Mouse (Mus musculus) liver, adult 2 months (tissue): ENCODE results near the gene Lrrn4cl. TPM values are rescaled to one million over a fixed set of nuclear protein-coding genes. Genes with fewer than 3 reads are reported as not detected.
"Not testable (repeated sequence)": the region's sequence is repeated elsewhere in the genome, so short reads cannot be mapped to it uniquely, and the experiment has no call there.

Experiments
- DNase-seq: peaks from one replicate; pipeline ENCODE4 v3.0.0-alpha.2; 2011; ENCODE audit warnings: low read depth, low spot score; ENCODE audit errors: extremely low read depth
- H3K27ac ChIP-seq: fragments of 200-500 bp; replicated peaks from 2 replicates; pipeline ENCODE4 v1.5.1; 2012; ENCODE audit warnings: low read depth, mild to moderate bottlenecking, control low read depth, inconsistent platforms, low read length; ENCODE audit not compliant: insufficient read depth
- H3K27me3 ChIP-seq: fragments of 200-500 bp; 2 replicates; pipeline ENCODE4 v1.6.1; 2012; ENCODE audit warnings: mild to moderate bottlenecking, moderate library complexity, low read length, inconsistent platforms; ENCODE audit not compliant: control insufficient read depth, insufficient read depth
- H3K36me3 ChIP-seq: fragments of 200-500 bp; 2 replicates; pipeline ENCODE4 v1.6.1; 2012; ENCODE audit warnings: low read length, inconsistent platforms; ENCODE audit not compliant: control insufficient read depth, insufficient read depth
- H3K4me1 ChIP-seq: fragments of 200-500 bp; 2 replicates; pipeline ENCODE4 v1.6.1; 2011; ENCODE audit warnings: low read length; ENCODE audit not compliant: control insufficient read depth, insufficient read depth
- H3K4me3 ChIP-seq: fragments of 200-500 bp; 2 replicates; pipeline ENCODE4 v1.5.1; 2011; ENCODE audit warnings: low read depth, mild to moderate bottlenecking, control low read depth, low read length, moderate library complexity; ENCODE audit not compliant: insufficient read depth
- H3K79me2 ChIP-seq: fragments of 200-500 bp; 2 replicates; pipeline ENCODE4 v1.6.1; 2012; ENCODE audit warnings: inconsistent platforms, mild to moderate bottlenecking, low read length, moderate library complexity; ENCODE audit not compliant: control insufficient read depth, insufficient read depth
- H3K9ac ChIP-seq: fragments of 200-500 bp; 2 replicates; pipeline ENCODE4 v1.6.1; 2012; ENCODE audit warnings: low read depth, mild to moderate bottlenecking, control low read depth, inconsistent platforms, low read length
- CTCF ChIP-seq: fragments of 200-500 bp; IDR thresholded peaks from 2 replicates; pipeline ENCODE4 v1.5.1; 2011; ENCODE audit warnings: low read depth, low read length, control low read depth
- POLR2A ChIP-seq: fragments of 200-500 bp; IDR thresholded peaks from 2 replicates; pipeline ENCODE4 v1.6.1; 2011; ENCODE audit warnings: low read length, control low read depth; ENCODE audit not compliant: insufficient read depth; ENCODE audit errors: extremely low read depth
- WGBS: fragments of 180-500 bp; shearing (Covaris S2); methylation state at CpG from one replicate; pipeline ENCODE4 v1.1.7; 2018; 5-methylcytosine and 5-hydroxymethylcytosine counted together
- polyA plus RNA-seq: library from polyadenylated mRNA; depleted of rRNA; stranded (reverse); fragments of >200 nt; gene quantifications from 2 replicates; pipeline ENCODE4 v1.2.3, GENCODE M21; 2012
- total RNA-seq: library from RNA; depleted of rRNA; stranded (reverse); fragments of >200 nt; gene quantifications from 2 replicates; pipeline ENCODE4 v1.2.3, GENCODE M21; 2014

Lrrn4cl gene
- total and polyA plus RNA-seq, 2 experiments, result 0.07 to 0.09 TPM

DNA sequence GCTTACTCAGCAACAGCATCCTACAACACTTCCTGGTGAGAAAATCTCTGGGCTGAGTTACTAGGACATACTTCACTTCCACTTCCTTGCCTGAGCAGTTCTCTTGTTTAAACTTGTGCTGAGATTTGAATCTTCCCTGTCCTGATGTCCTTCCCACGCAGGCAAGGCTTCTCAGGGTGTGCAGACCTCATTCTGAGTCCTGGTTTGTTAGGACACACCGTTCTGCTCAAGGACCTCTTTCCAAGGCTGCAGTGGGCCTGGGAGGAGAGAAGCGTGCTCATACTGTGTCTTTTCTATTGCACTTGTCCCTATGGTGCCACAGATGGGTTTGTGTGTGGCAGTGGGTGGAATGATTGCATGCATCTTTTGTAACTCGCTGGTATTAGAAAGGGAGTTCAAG is 17.6 kb upstream of the Lrrn4cl start:
- 81% methylated on average over 4 of the region's 4 CpGs for WGBS
- no peak for DNase-seq
- TF ChIP-seq CTCF (no peak), POLR2A (no peak)
- peaks cover 58% of the 10 kb centered on the region for H3K36me3 ChIP-seq
- H3K27ac ChIP-seq, result no peak overlapping the region
- no peak overlapping the region for H3K4me3 ChIP-seq
- no peak overlapping the region for H3K9ac ChIP-seq
- no peaks in the 10 kb centered on the region for H3K27me3 ChIP-seq
- H3K79me2 ChIP-seq, result no peaks in the 10 kb centered on the region
- 0 out of 2 replicates have a peak, but pooled peaks cover under 1% of the 10 kb centered on the region for H3K4me1 ChIP-seq

DNA sequence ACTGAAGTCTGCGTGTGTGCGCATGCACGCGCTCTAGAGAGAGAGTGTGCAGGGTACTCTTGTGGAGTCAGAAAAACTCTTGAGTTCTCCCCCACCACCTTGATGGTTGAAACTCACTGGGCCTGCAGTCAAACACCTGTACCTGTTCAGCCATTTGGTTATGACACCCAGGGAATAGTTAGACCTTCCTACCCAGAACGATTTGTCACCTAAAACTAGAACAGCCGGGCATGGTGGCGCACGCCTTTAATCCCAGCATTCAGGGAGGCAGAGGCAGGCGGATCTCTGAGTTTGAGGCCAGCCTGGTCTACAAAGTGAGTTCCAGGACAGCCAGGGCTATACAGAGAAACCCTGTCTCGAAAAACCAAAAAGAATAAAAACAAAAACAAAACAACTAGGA is 14.2 kb upstream of the Lrrn4cl start:
- H3K36me3 ChIP-seq, result peaks cover 25% of the 10 kb centered on the region
- DNase-seq, result not testable (repeated sequence)

DNA sequence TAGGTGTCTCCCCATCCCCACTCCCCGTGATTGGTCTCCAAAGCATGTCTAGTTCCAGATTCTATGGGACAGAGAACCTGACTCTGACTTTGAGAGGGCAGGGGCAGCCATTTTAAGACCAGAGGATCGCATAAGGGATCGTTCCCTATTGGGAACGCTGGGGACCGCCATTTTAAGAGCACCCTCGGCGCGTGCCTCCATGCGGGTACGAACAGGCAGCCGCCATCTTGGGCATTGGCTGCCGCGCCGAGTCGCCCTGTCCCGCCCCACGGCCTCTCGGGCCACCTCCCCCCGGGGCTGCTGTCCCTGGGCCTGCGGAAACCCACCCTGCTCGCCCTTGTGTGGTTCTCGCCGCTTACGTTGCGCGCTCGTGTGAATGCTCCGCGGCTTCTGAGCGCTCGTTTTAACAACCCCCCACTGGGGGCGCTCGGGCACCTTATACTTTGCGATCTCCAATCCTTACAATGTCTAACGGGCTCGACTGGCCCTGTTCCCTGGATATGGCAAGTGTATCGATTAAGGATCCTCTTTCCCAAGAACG is 13.2 kb upstream of the Lrrn4cl start, which contains the start of gene Bscl2:
Gene Bscl2, plus strand, starts transcription at position 217 of the 541 bp plus-strand sequence.
- Histone ChIP-seq H3K27ac (peak within 1 kb of the TSS; percentile 63), H3K9ac (peak within 1 kb of the TSS; percentile 89), H3K27me3 (no peaks in the 10 kb centered on the region), H3K79me2 (no peaks in the 10 kb centered on the region), H3K36me3 (peaks cover 15% of the 10 kb centered on the region), H3K4me3 (peak within 1 kb of the TSS; percentile 84), H3K4me1 (peaks cover 9% of the 10 kb centered on the region)
- peak; percentile 53 for DNase-seq
- TF ChIP-seq CTCF, result peak; percentile 50
- no peak for TF ChIP-seq POLR2A
- 1% methylated on average over 38 of the region's 38 CpGs for WGBS

More for the DNA sequence above, 14.2 kb upstream of the Lrrn4cl start:
- H3K4me3 ChIP-seq, H3K4me1 ChIP-seq, H3K79me2 ChIP-seq, H3K9ac ChIP-seq, H3K27me3 ChIP-seq, H3K27ac ChIP-seq: not testable (repeated sequence)
- WGBS, result 98% methylated on average over 10 of the region's 10 CpGs

DNA sequence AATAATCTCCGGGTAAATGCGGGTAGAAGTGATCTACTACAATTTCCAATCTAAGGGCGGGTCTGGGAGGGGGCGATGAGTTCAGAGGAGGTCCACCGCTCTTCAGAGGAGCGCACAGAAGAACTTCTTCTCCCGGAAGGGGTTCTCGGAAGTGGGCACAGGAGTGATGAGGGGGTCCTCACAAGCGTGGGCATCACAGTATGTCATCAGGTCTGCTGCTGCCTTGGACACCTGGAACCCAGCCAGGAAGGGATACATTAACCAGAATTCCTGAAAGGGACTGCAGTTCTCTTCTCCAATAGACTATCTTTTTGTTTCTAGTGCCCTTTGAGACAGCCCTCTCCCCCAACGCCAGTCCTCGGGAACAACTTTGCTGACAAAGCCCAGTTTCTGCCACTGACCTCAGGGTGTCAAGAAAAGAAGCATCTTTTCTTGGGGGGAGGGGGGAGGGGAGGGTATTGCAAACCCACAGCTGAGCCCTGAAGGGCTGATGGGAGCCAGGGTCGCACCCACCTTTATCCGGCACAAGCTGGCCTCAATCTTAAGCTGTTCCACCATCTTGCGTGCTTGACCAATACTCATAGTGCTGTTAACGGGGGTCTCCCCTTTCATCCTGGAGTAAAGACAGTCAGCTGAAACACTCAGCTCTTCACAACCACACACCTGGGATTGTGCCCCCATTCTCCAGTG is 12.4 kb upstream of the Lrrn4cl start:
- H3K4me3 ChIP-seq, result peak overlapping the region; percentile 84
- H3K79me2 ChIP-seq, result no peaks in the 10 kb centered on the region
- WGBS, result 24% methylated on average over 15 of the region's 15 CpGs
- H3K36me3 ChIP-seq, result peaks cover 9% of the 10 kb centered on the region; the same call in 1 of the 2 replicates
- H3K27ac ChIP-seq, result no peak overlapping the region
- H3K27me3 ChIP-seq, result no peaks in the 10 kb centered on the region
- TF ChIP-seq CTCF (no peak), POLR2A (no peak)
- H3K9ac ChIP-seq, result peak overlapping the region; percentile 89
- H3K4me1 ChIP-seq, result peaks cover 9% of the 10 kb centered on the region
- no peak for DNase-seq

DNA sequence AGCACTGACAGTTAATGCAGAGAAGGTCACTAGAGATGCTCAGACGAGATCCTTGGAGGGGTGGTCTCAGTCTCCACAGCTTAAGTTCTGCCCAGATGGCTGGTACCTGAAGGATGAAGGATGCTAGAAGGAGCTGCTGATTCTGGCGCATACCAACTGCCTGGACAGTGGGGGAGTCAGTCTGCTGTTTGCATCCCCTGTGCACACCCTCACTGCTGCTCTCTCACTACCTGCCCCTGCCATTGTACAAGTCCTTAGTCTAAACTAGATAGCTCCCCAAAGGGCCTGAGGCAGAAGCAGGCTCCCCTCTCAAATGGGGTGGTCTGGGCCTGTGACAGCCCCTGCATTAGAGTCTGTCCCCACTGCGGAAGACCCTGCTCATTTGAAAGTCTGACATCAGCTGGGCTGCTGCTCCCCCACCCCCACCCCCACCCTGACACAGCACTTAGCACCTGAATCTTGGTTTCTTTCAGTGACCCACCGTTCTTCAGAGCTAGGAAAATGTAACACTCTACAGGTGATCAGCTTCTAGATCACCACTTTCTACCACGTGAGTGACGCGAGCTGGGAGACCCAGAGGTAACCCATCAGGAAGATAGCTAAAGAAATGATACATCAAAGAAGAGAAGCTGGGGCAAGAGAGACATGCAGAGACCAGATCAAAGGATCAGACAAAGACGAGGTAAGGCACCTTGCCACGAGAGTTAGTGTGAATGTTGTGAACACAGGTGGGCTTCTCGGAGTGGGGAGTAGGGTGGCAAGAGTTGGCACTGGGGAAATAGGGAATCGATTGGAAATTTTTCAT is 11.3 kb upstream of the Lrrn4cl start, which contains the start of gene Gng3:
Gene Gng3, minus strand, starts transcription at position 92 of the 805 bp plus-strand sequence.
- 93% methylated on average over 11 of the region's 11 CpGs for WGBS
- H3K36me3 ChIP-seq, result peaks cover 4% of the 10 kb centered on the region; the same call in 1 of the 2 replicates
- H3K9ac ChIP-seq, result no peak within 1 kb of the TSS; the same call in 1 of the 2 replicates
- H3K4me3 ChIP-seq, result no peak within 1 kb of the TSS
- DNase-seq, result no peak
- H3K79me2 ChIP-seq, result no peaks in the 10 kb centered on the region
- peaks cover 9% of the 10 kb centered on the region for H3K4me1 ChIP-seq
- TF ChIP-seq POLR2A (no peak), CTCF (no peak)
- H3K27ac ChIP-seq, result no peak within 1 kb of the TSS
- no peaks in the 10 kb centered on the region for H3K27me3 ChIP-seq
